Mouse (Mus musculus) brain, embryonic 14.5 days (tissue): ENCODE measurements around the gene Ap4s1. TPM values are rescaled to one million over a fixed set of nuclear protein-coding genes. Genes with fewer than 3 reads are reported as not detected.

Experiments
- DNase-seq: peaks from one replicate; pipeline ENCODE4 v3.0.0-alpha.2; 2011; ENCODE audit warnings: low read depth
- CTCF ChIP-seq: fragments of 200-500 bp; IDR thresholded peaks from 2 replicates; pipeline ENCODE4 v1.5.1; 2012; ENCODE audit warnings: inconsistent platforms, mild to moderate bottlenecking, moderate library complexity, borderline replicate concordance; ENCODE audit not compliant: insufficient read depth, insufficient read length; ENCODE audit errors: extremely low read depth
- POLR2A ChIP-seq: fragments of 200-500 bp; IDR thresholded peaks from 2 replicates; pipeline ENCODE4 v1.6.1; 2012; ENCODE audit warnings: mild to moderate bottlenecking, inconsistent platforms, borderline replicate concordance; ENCODE audit not compliant: poor library complexity, insufficient read depth, insufficient read length, severe bottlenecking; ENCODE audit errors: extremely low read depth
- polyA plus RNA-seq: library from polyadenylated mRNA; depleted of rRNA; stranded (reverse); fragments of >200 nt; gene quantifications from 2 replicates; pipeline ENCODE4 v1.2.3, GENCODE M21; 2012

Ap4s1 gene
- polyA plus RNA-seq, 1 experiment = 27.5 TPM

GRCm38 (mm10) chr12:51706673-51707235 is 15.9 kb downstream of the Ap4s1 start:
- DNase-seq = no peak
- TF ChIP-seq CTCF (no peak), POLR2A (no peak)

- DNase-seq = peak; percentile 54
Observed at GRCm38 (mm10) chr12:51708941-51709686, 18.3 kb downstream of the Ap4s1 start.

GRCm38 (mm10) chr12:51709741-51710140 is 18.9 kb downstream of the Ap4s1 start:
- DNase-seq = no peak
- TF ChIP-seq POLR2A (no peak), CTCF (no peak)

More at GRCm38 (mm10) chr12:51708941-51709686, 18.3 kb downstream of the Ap4s1 start:
- TF ChIP-seq CTCF = no peak
- no peak for TF ChIP-seq POLR2A

GRCm38 (mm10) chr12:51710154-51710553 is 19.3 kb downstream of the Ap4s1 start:
- DNase-seq = no peak
- TF ChIP-seq CTCF = no peak
- TF ChIP-seq POLR2A = no peak

GRCm38 (mm10) chr12:51712685-51713084 is 21.9 kb downstream of the Ap4s1 start:
- no peak for DNase-seq
- TF ChIP-seq POLR2A = no peak
- no peak for TF ChIP-seq CTCF

- DNase-seq = no peak
- TF ChIP-seq CTCF (no peak), POLR2A (no peak)
Observed at GRCm38 (mm10) chr12:51718617-51719016, 27.8 kb downstream of the Ap4s1 start.

- DNase-seq = no peak
- TF ChIP-seq POLR2A (no peak), CTCF (no peak)
Observed at GRCm38 (mm10) chr12:51721836-51722235, 31.0 kb downstream of the Ap4s1 start.

GRCm38 (mm10) chr12:51729058-51729457 is 38.2 kb downstream of the Ap4s1 start:
- TF ChIP-seq POLR2A = no peak
- no peak for DNase-seq

- TF ChIP-seq CTCF (no peak), POLR2A (no peak)
- DNase-seq = no peak
Observed at GRCm38 (mm10) chr12:51729827-51730226, 39.0 kb downstream of the Ap4s1 start.

GRCm38 (mm10) chr12:51734605-51735211 is 43.9 kb downstream of the Ap4s1 start:
- no peak for TF ChIP-seq POLR2A
- no peak for TF ChIP-seq CTCF
- DNase-seq = no peak

GRCm38 (mm10) chr12:51735840-51736271 is 45.0 kb downstream of the Ap4s1 start:
- peak; percentile 52 for DNase-seq
- no peak for TF ChIP-seq POLR2A
- TF ChIP-seq CTCF = no peak

GRCm38 (mm10) chr12:51736381-51736780 is 45.5 kb downstream of the Ap4s1 start:
- TF ChIP-seq CTCF (no peak), POLR2A (no peak)
- no peak for DNase-seq

GRCm38 (mm10) chr12:51736807-51737206 is 46.0 kb downstream of the Ap4s1 start:
- DNase-seq = peak; percentile 79
- TF ChIP-seq CTCF (no peak), POLR2A (no peak)
